Mouse (Mus musculus) ES-Bruce4 (cell line): Measurements from ENCODE around the gene Ern1. TPM values are rescaled to one million over a fixed set of nuclear protein-coding genes. Genes with fewer than 3 reads are reported as not detected.

Experiments used
- H3K27ac ChIP-seq: 2 replicates; pipeline ENCODE4 v1.5.1; 2012; ENCODE audit warnings: low read length, inconsistent platforms; ENCODE audit not compliant: insufficient read depth
- H3K27me3 ChIP-seq: 2 replicates; pipeline ENCODE4 v1.6.1; 2012; ENCODE audit warnings: mild to moderate bottlenecking, low read length, inconsistent platforms; ENCODE audit not compliant: control insufficient read depth, poor library complexity, insufficient read depth, severe bottlenecking
- H3K36me3 ChIP-seq: 2 replicates; pipeline ENCODE4 v1.6.1; 2012; ENCODE audit warnings: inconsistent platforms, mild to moderate bottlenecking, low read length, moderate library complexity; ENCODE audit not compliant: control insufficient read depth, poor library complexity, insufficient read depth, severe bottlenecking
- H3K4me1 ChIP-seq: one replicate; pipeline ENCODE4 v1.8.1; 2011; ENCODE audit warnings: low read length; ENCODE audit not compliant: control insufficient read depth, insufficient read depth
- H3K4me3 ChIP-seq: 2 replicates; pipeline ENCODE4 v1.5.1; 2011; ENCODE audit warnings: low read depth, mild to moderate bottlenecking, low read length
- H3K9ac ChIP-seq: 2 replicates; pipeline ENCODE4 v1.6.1; 2012; ENCODE audit warnings: low read depth, mild to moderate bottlenecking, inconsistent platforms; ENCODE audit not compliant: poor library complexity, severe bottlenecking
- H3K9me3 ChIP-seq: replicated peaks from 2 replicates; pipeline ENCODE4 v1.6.1; 2012; ENCODE audit warnings: mild to moderate bottlenecking, low read length, inconsistent platforms; ENCODE audit not compliant: control insufficient read depth, poor library complexity, insufficient read depth, severe bottlenecking
- CTCF ChIP-seq: IDR thresholded peaks from one replicate; pipeline ENCODE4 v1.8.1; 2011; ENCODE audit warnings: low read depth, low read length
- EP300 ChIP-seq: IDR thresholded peaks from 2 replicates; pipeline ENCODE4 v1.6.1; 2011; ENCODE audit warnings: low read depth, low read length; ENCODE audit not compliant: insufficient read depth
- POLR2A ChIP-seq: IDR thresholded peaks from one replicate; pipeline ENCODE4 v1.8.1; 2011; ENCODE audit warnings: low read length; ENCODE audit not compliant: insufficient read depth
- polyA plus RNA-seq: library from polyadenylated mRNA; stranded (reverse); fragments of >200 nt; gene quantifications from 2 replicates; pipeline ENCODE4 v1.2.4, GENCODE M21; 2011; ENCODE audit warnings: low read depth; ENCODE audit not compliant: missing spikeins, insufficient read depth, insufficient read length

Gene Ern1
- polyA plus RNA-seq, 1 experiment = 9.4 TPM

- H3K36me3 ChIP-seq = no peaks in the 10 kb centered on the region
- no peaks in the 10 kb centered on the region; the same call in 1 of the 2 replicates for H3K27me3 ChIP-seq
- H3K9me3 ChIP-seq = no peaks in the 10 kb centered on the region
- no peaks in the 10 kb centered on the region for H3K4me1 ChIP-seq
- no peak overlapping the region for H3K4me3 ChIP-seq
- TF ChIP-seq CTCF (no peak), EP300 (no peak), POLR2A (no peak)
- no peak overlapping the region for H3K9ac ChIP-seq
- no peak overlapping the region for H3K27ac ChIP-seq
Observed at GRCm38 (mm10) chr11:106480530-106480885, 7.1 kb downstream of the Ern1 start.

- no peak for TF ChIP-seq POLR2A
- no peak for TF ChIP-seq EP300
- TF ChIP-seq CTCF = no peak
- no peaks in the 10 kb centered on the region; the same call in 1 of the 2 replicates for H3K27me3 ChIP-seq
Observed at GRCm38 (mm10) chr11:106479619-106480529, 7.8 kb downstream of the Ern1 start.

DNA sequence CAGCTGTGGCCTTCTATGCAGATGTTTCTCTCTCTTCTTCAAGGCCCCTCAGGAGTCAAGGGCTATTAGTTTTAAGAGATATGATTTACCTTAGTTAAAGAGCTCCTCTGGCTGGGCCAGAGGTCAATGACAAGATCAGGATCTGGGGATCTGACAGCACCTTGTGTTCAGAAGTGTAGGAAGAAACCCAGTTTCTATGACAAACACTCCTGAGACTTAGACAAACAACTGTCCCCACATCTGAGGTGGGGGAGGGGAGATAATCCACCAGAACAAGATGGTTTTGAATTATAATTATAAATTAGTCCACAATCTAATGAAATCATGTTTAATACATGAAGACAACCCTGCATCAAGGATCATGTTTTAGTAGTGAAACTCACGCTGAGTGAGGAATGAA lies 8.9 kb downstream of the Ern1 start:
- Histone ChIP-seq H3K36me3 (no peaks in the 10 kb centered on the region), H3K4me1 (no peaks in the 10 kb centered on the region), H3K4me3 (no peak overlapping the region), H3K27me3 (no peaks in the 10 kb centered on the region; the same call in 1 of the 2 replicates), H3K27ac (no peak overlapping the region), H3K9me3 (no peaks in the 10 kb centered on the region), H3K9ac (no peak overlapping the region)
- no peak for TF ChIP-seq CTCF
- no peak for TF ChIP-seq POLR2A
- no peak for TF ChIP-seq EP300

More at GRCm38 (mm10) chr11:106479619-106480529, 7.8 kb downstream of the Ern1 start:
- Histone ChIP-seq H3K27ac (no peak overlapping the region), H3K4me1 (no peaks in the 10 kb centered on the region), H3K4me3 (no peak overlapping the region), H3K9me3 (no peaks in the 10 kb centered on the region), H3K36me3 (no peaks in the 10 kb centered on the region), H3K9ac (no peak overlapping the region)

DNA sequence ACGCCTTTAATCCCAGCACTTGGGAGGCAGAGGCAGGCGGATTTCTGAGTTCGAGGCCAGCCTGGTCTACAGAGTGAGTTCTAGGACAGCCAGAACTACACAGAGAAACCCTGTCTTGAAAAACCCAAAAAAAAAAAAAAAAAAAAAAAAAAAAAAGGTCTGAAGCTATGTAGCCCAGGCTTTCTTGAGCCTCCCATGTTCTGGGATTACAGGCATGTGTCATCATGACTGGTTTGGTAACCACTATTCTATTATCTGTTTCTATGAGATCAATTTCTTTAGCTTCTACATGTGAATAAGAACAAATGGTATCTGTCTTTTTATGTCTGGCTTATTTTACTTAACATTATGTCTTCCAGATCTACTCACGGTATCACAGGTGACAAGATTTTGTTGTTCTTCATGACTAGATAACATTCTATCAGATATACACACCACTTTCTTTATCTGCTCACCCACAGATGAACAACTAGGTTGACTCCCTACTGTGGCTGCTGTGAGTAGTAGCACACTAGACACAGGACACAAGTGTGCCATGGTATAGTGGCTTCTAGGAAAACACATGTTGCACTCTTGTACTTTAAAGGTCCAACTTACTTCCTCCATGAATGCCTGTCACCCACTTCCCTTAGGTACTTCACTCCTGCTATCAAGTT lies 10.0 kb downstream of the Ern1 start:
- H3K4me3 ChIP-seq = no peak overlapping the region
- H3K27me3 ChIP-seq = no peaks in the 10 kb centered on the region; the same call in 1 of the 2 replicates
- TF ChIP-seq EP300 = no peak
- no peak for TF ChIP-seq CTCF
- no peak for TF ChIP-seq POLR2A
- no peaks in the 10 kb centered on the region for H3K4me1 ChIP-seq
- H3K9me3 ChIP-seq = no peaks in the 10 kb centered on the region
- no peak overlapping the region for H3K9ac ChIP-seq
- no peak overlapping the region for H3K27ac ChIP-seq
- H3K36me3 ChIP-seq = no peaks in the 10 kb centered on the region

DNA sequence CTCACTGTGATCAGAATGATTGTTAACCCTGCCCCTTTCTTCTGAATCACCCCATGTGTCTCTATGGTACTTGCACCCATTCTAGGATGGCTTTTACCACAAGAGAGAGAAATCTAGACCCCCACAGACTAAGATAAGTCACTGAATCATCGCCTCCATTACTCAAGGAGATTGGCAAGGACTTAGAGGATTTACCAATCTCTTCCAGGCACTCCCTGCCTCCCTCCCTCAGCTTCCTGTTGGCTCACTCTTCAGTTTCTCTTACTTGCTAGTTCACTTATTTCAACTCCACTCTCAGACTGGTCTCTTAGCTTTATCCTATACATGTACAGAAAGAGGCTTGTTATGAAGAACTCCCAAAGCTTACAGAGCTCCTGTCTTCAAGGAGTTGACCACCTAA lies 12.3 kb downstream of the Ern1 start:
- Histone ChIP-seq H3K27me3 (no peaks in the 10 kb centered on the region), H3K9me3 (no peaks in the 10 kb centered on the region), H3K4me3 (no peak overlapping the region), H3K27ac (no peak overlapping the region), H3K9ac (no peak overlapping the region), H3K4me1 (no peaks in the 10 kb centered on the region), H3K36me3 (no peaks in the 10 kb centered on the region)
- TF ChIP-seq CTCF (no peak), POLR2A (no peak), EP300 (no peak)

DNA sequence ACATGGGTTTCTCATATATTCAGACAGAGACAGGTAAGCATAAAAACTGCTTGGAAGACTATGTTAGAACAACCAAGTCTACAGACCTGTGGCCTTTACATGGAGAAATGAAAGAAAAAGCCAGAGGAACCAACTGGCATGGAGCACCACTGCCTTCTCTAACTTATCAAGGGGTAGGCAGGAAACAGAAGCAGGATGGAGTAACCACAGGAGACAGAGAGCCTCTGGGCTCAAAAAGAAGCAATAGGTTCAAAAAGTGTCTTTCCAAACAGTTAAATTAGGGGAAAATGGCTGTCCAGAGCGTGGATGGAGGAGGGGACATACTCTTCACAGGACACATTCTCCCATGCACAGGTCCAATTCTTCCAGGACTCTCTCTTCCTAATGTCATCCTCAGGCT lies 16.0 kb downstream of the Ern1 start:
- no peak overlapping the region for H3K9ac ChIP-seq
- H3K27me3 ChIP-seq = no peaks in the 10 kb centered on the region
- H3K4me3 ChIP-seq = no peak overlapping the region
- TF ChIP-seq POLR2A = no peak
- TF ChIP-seq CTCF = no peak
- no peaks in the 10 kb centered on the region for H3K36me3 ChIP-seq
- H3K27ac ChIP-seq = no peak overlapping the region
- no peaks in the 10 kb centered on the region for H3K9me3 ChIP-seq
- no peaks in the 10 kb centered on the region for H3K4me1 ChIP-seq
